Mouse (Mus musculus): Measurements from ENCODE around the gene Pbxip1.

Gene Pbxip1

GRCm38 (mm10) chr3:89410864-89411263, 25.6 kb upstream of the Pbxip1 start:
- DNase-seq: no peak

GRCm38 (mm10) chr3:89411490-89412393, 24.8 kb upstream of the Pbxip1 start, which contains the start of gene Flad1:
TSS of gene Flad1 (minus strand) at chr3:89411870.
- peak; percentile 100 for DNase-seq

GRCm38 (mm10) chr3:89416158-89416557, 20.3 kb upstream of the Pbxip1 start:
- peak; percentile 91 for DNase-seq

GRCm38 (mm10) chr3:89417131-89417530, 19.4 kb upstream of the Pbxip1 start:
- no peak for DNase-seq

GRCm38 (mm10) chr3:89417840-89418169, 18.7 kb upstream of the Pbxip1 start:
- peak; percentile 88 for DNase-seq

- DNase-seq: peak; percentile 100
Observed at GRCm38 (mm10) chr3:89418170-89418860, 18.2 kb upstream of the Pbxip1 start, which contains the start of the genes Cks1b and Shc1. TSS of gene Cks1b (minus strand) at chr3:89418383. TSS of gene Shc1 (plus strand) at chr3:89418443.

GRCm38 (mm10) chr3:89418861-89419250, 17.6 kb upstream of the Pbxip1 start:
- peak; percentile 99 for DNase-seq

GRCm38 (mm10) chr3:89419571-89419970, 16.9 kb upstream of the Pbxip1 start:
- peak; percentile 98 for DNase-seq

GRCm38 (mm10) chr3:89419981-89420380, 16.5 kb upstream of the Pbxip1 start:
- no peak for DNase-seq

GRCm38 (mm10) chr3:89420421-89420820, 16.1 kb upstream of the Pbxip1 start:
- no peak for DNase-seq

- DNase-seq: peak; percentile 100
Observed at GRCm38 (mm10) chr3:89421002-89421774, 15.3 kb upstream of the Pbxip1 start.

GRCm38 (mm10) chr3:89421810-89422473, 14.6 kb upstream of the Pbxip1 start:
- peak; percentile 96 for DNase-seq

GRCm38 (mm10) chr3:89422556-89423205, 13.8 kb upstream of the Pbxip1 start:
- DNase-seq: peak; percentile 92

GRCm38 (mm10) chr3:89424416-89425140, 11.9 kb upstream of the Pbxip1 start:
- DNase-seq: peak; percentile 90

- no peak for DNase-seq
Observed at GRCm38 (mm10) chr3:89425141-89425525, 11.4 kb upstream of the Pbxip1 start.

- DNase-seq: no peak
Observed at GRCm38 (mm10) chr3:89425876-89426275, 10.6 kb upstream of the Pbxip1 start.

GRCm38 (mm10) chr3:89429021-89429420, 7.5 kb upstream of the Pbxip1 start:
- DNase-seq: peak; percentile 91

- DNase-seq: peak; percentile 100
Observed at GRCm38 (mm10) chr3:89430171-89431159, 6.0 kb upstream of the Pbxip1 start, which contains the start of gene Pygo2. TSS of gene Pygo2 (plus strand) at chr3:89430214.

GRCm38 (mm10) chr3:89432606-89433005, 3.9 kb upstream of the Pbxip1 start:
- peak; percentile 93 for DNase-seq

GRCm38 (mm10) chr3:89434532-89434931, 2.0 kb upstream of the Pbxip1 start:
- DNase-seq: no peak

Measured in heart, adult 11 months (tissue).